Mouse (Mus musculus): ENCODE data around the gene Numb. TPM values are rescaled to one million over a fixed set of nuclear protein-coding genes. Genes with fewer than 3 reads are reported as not detected.
A peak's percentile ranks its signal among the peaks of the same experiment; 100 is the strongest.

Numb gene
- total and polyA plus RNA-seq, 3 experiments: 34.4 to 65.8 (median 58.1) TPM

DNA sequence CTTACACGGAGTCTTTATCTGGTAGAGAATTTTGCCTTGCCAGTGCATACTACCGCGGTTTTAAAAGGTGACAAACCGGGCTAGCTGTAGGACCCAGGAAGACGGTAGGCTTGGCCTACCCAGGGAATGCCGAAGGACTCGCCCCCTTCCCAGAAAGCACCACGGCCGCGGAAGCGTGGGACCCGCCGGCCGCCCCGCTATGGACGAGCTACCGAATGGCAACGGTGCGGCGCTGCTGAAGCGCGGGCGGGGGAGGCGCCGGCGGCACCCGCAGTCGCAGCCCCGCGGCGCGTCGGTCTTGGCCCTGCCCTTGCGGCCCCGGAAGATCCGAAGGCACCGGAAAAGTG is 28.7 kb upstream of the Numb start, which contains the start of gene Riox1:
Gene Riox1, plus strand, starts transcription at position 116 of the 347 bp plus-strand sequence.
- Histone ChIP-seq H3K27me3 (ENCODE audit: insufficient read depth, low read length) (no peaks in the 10 kb centered on the region), H3K4me1 (ENCODE audit: insufficient read depth, low read depth, low read length) (peaks cover 74% of the 10 kb centered on the region), H3K4me3 (ENCODE audit: low read depth, low read length) (peak within 1 kb of the TSS; percentile 87), H3K36me3 (replicated peaks) (peaks cover 37% of the 10 kb centered on the region), H3K9me3 (replicated peaks) (peaks cover 3% of the 10 kb centered on the region)
- TF ChIP-seq GATA1 (IDR thresholded peaks at IDR 0.05; ENCODE audit: borderline replicate concordance, low read length) (no peak), POLR2AphosphoS5 (IDR thresholded peaks at IDR 0.05; ENCODE audit: insufficient replicate concordance, low read depth, low read length) (no peak), TAL1 (conservative IDR thresholded peaks at IDR 0.05; ENCODE audit: low read depth, low read length) (no peak), GATA2 (IDR thresholded peaks at IDR 0.05; ENCODE audit: borderline replicate concordance, low read depth, low read length) (no peak), CTCF (IDR thresholded peaks at IDR 0.05; ENCODE audit: low read depth, low read length) (no peak)
- DNase-seq (ENCODE audit: low spot score) (peak; percentile 99), ATAC-seq (ENCODE audit: extremely low read depth, insufficient number of reproducible peaks, low FRiP score, poor library complexity, severe bottlenecking) (peak; percentile 62)

DNA sequence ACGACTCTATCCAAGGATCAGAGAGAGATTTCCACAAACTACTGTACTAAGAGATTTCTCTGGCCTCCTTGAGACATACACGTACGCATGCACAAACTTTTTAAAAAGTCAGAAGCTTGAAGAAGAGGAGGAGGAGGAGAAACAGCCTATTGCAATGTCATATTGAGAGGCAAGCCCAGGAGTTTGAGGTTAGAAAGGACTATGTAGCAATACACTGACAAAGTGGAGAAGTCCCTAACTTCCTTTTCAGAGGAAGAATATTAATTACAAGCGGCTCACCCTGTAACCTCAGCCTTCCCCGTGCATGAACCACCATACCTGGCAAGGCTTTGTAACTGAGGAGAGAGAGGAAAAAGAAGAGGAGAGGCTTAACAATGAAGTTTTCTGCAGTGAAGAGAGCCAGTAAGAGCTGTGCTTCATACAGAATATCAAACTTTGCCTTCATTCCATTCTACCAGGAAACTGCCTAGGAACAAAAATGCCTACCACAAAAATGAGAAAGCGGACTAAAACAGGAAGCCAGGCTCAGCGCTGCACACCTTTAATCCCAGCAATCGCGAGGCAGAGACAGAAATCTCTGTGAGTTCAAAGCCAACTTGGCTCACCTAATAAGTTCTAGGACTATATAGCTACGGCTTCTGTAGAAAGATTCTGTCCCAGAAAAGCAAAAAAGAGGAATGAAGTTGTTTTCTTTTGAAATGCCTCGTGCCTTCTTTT is 28.2 kb upstream of the Numb start:
- no peak for TF ChIP-seq TAL1 (conservative IDR thresholded peaks at IDR 0.05; ENCODE audit: low read depth, low read length)
- no peak for TF ChIP-seq GATA2 (IDR thresholded peaks at IDR 0.05; ENCODE audit: borderline replicate concordance, low read depth, low read length)
- TF ChIP-seq CTCF (IDR thresholded peaks at IDR 0.05; ENCODE audit: low read depth, low read length): no peak
- no peak for TF ChIP-seq POLR2AphosphoS5 (IDR thresholded peaks at IDR 0.05; ENCODE audit: insufficient replicate concordance, low read depth, low read length)
- TF ChIP-seq GATA1 (IDR thresholded peaks at IDR 0.05; ENCODE audit: borderline replicate concordance, low read length): no peak
- Histone ChIP-seq H3K27me3 (ENCODE audit: insufficient read depth, low read length) (no peaks in the 10 kb centered on the region), H3K4me1 (ENCODE audit: insufficient read depth, low read depth, low read length) (peaks cover 68% of the 10 kb centered on the region), H3K36me3 (replicated peaks) (peaks cover 32% of the 10 kb centered on the region), H3K4me3 (ENCODE audit: low read depth, low read length) (peak overlapping the region; percentile 87), H3K9me3 (replicated peaks) (peaks cover 3% of the 10 kb centered on the region)
- ATAC-seq (ENCODE audit: extremely low read depth, insufficient number of reproducible peaks, low FRiP score, poor library complexity, severe bottlenecking) (no peak), DNase-seq (ENCODE audit: low spot score) (no peak)

DNA sequence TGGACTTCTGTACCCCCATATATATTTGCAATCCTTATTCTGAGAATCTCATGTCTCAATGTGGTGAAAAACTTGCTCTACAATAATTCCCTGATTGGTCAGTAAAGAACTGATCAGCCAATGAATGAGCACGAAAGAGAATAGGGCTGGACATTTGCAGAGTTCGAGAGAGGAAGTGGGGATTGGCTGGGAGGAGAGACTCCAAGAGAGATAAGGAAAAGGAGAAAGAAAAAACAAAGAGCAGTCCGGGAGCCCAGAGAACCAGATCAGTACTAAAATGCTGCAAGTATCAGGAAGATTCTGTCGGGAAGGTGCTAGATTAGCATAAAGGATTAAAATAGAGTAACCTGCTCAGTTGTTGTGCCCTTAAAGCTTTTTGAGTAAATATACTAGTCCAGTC is 27.3 kb upstream of the Numb start:
- Histone ChIP-seq H3K36me3 (replicated peaks) (peaks cover 28% of the 10 kb centered on the region), H3K27me3 (ENCODE audit: insufficient read depth, low read length) (no peaks in the 10 kb centered on the region), H3K9me3 (replicated peaks) (peaks cover 3% of the 10 kb centered on the region), H3K4me1 (ENCODE audit: insufficient read depth, low read depth, low read length) (peaks cover 61% of the 10 kb centered on the region), H3K4me3 (ENCODE audit: low read depth, low read length) (peak overlapping the region; percentile 87; the same call in 1 of the 2 replicates)
- TF ChIP-seq CTCF (IDR thresholded peaks at IDR 0.05; ENCODE audit: low read depth, low read length): no peak
- no peak for TF ChIP-seq POLR2AphosphoS5 (IDR thresholded peaks at IDR 0.05; ENCODE audit: insufficient replicate concordance, low read depth, low read length)
- no peak for TF ChIP-seq GATA1 (IDR thresholded peaks at IDR 0.05; ENCODE audit: borderline replicate concordance, low read length)
- no peak for TF ChIP-seq GATA2 (IDR thresholded peaks at IDR 0.05; ENCODE audit: borderline replicate concordance, low read depth, low read length)
- TF ChIP-seq TAL1 (conservative IDR thresholded peaks at IDR 0.05; ENCODE audit: low read depth, low read length): no peak
- ATAC-seq (ENCODE audit: extremely low read depth, insufficient number of reproducible peaks, low FRiP score, poor library complexity, severe bottlenecking) (peak; percentile 72), DNase-seq (ENCODE audit: low spot score) (peak; percentile 88)

DNA sequence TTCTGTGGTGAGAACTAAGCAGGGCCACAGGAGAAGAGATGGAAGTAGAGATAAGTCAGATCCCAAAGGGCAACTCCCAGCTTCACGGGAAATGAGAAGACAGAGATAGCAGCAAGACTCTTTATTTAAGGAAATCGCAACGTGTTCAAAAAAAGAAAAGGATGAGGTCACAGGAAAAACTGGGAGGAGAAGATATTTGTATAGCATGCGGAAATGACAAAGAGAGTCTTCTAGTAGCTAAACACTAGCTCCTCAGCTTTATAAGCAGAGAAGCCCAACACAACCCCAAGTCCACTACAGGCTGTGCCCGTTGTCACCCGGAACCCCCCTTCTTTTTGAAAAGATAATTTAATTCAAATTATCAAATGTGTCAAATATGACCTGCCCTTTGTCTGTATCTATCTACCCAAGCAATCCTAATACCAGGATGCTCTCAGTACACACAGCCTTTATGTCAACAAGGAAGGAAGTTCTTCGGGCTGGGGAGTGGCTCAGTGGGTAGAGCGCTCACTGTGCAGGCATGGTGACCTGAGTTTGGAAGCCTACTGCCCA is 25.6 kb upstream of the Numb start:
- Histone ChIP-seq H3K4me1 (ENCODE audit: insufficient read depth, low read depth, low read length) (peaks cover 57% of the 10 kb centered on the region), H3K4me3 (ENCODE audit: low read depth, low read length) (no peak overlapping the region), H3K9me3 (replicated peaks) (peaks cover 3% of the 10 kb centered on the region), H3K27me3 (ENCODE audit: insufficient read depth, low read length) (no peaks in the 10 kb centered on the region), H3K36me3 (replicated peaks) (peaks cover 12% of the 10 kb centered on the region)
- DNase-seq (ENCODE audit: low spot score): no peak
- TF ChIP-seq CTCF (IDR thresholded peaks at IDR 0.05; ENCODE audit: low read depth, low read length) (no peak), TAL1 (conservative IDR thresholded peaks at IDR 0.05; ENCODE audit: low read depth, low read length) (no peak), GATA2 (IDR thresholded peaks at IDR 0.05; ENCODE audit: borderline replicate concordance, low read depth, low read length) (no peak), GATA1 (IDR thresholded peaks at IDR 0.05; ENCODE audit: borderline replicate concordance, low read length) (no peak), POLR2AphosphoS5 (IDR thresholded peaks at IDR 0.05; ENCODE audit: insufficient replicate concordance, low read depth, low read length) (no peak)
- ATAC-seq (ENCODE audit: extremely low read depth, insufficient number of reproducible peaks, low FRiP score, poor library complexity, severe bottlenecking): no peak

DNA sequence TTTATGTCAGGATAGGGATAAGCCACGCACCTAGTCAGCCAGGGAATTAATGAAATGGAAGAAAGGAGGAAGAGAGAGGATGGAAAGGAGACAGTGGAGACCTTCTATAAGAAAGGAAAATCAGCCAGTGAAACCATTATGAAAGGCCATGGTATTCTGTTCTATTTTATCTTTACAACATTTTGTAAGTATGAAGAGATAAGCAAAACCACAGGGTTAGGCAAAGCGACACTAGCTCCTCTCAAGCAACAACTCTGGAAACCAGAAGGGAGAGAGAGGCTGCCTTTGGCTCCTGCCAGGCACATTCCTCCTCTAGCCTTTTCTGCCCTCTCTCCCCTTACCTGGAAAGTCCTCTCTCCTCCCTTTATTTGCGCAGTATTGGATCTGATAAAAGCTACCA is 20.2 kb upstream of the Numb start:
- TF ChIP-seq GATA1 (IDR thresholded peaks at IDR 0.05; ENCODE audit: borderline replicate concordance, low read length) (no peak), TAL1 (conservative IDR thresholded peaks at IDR 0.05; ENCODE audit: low read depth, low read length) (no peak), GATA2 (IDR thresholded peaks at IDR 0.05; ENCODE audit: borderline replicate concordance, low read depth, low read length) (no peak), CTCF (IDR thresholded peaks at IDR 0.05; ENCODE audit: low read depth, low read length) (no peak), POLR2AphosphoS5 (IDR thresholded peaks at IDR 0.05; ENCODE audit: insufficient replicate concordance, low read depth, low read length) (no peak)
- DNase-seq (ENCODE audit: low spot score) (peak; percentile 43), ATAC-seq (ENCODE audit: extremely low read depth, insufficient number of reproducible peaks, low FRiP score, poor library complexity, severe bottlenecking) (peak; percentile 48; the same call in 1 of the 2 replicates)
- no peaks in the 10 kb centered on the region for H3K36me3 ChIP-seq (replicated peaks)
- H3K27me3 ChIP-seq (ENCODE audit: insufficient read depth, low read length): peaks cover 2% of the 10 kb centered on the region; the same call in 1 of the 2 replicates
- H3K4me3 ChIP-seq (ENCODE audit: low read depth, low read length): peak overlapping the region; percentile 33; the same call in 1 of the 2 replicates
- peaks cover 45% of the 10 kb centered on the region for H3K4me1 ChIP-seq (ENCODE audit: insufficient read depth, low read depth, low read length)
- H3K9me3 ChIP-seq (replicated peaks): peaks cover 3% of the 10 kb centered on the region

DNA sequence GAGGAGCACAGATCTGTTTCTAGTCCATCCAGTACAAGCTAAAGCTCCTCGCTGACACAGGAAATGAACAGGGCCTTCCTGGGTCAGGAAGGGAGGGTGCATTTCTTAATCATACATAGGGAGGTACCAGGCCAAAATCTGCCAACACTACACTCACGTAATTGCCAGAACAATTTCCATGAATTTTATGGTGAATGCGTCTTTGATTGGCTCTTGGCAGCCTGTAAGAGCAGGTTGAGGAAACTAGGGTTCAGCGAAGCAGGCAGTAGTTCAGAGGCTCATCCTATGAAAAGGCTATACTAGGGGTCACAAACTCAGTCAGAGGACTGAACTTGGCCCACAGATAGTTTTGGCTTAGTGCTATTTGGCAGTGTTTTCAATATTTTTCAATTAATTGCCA is 18.3 kb upstream of the Numb start:
- ATAC-seq (ENCODE audit: extremely low read depth, insufficient number of reproducible peaks, low FRiP score, poor library complexity, severe bottlenecking): no peak

More for the DNA sequence above, 18.3 kb upstream of the Numb start:
- Histone ChIP-seq H3K9me3 (replicated peaks) (no peaks in the 10 kb centered on the region), H3K4me1 (ENCODE audit: insufficient read depth, low read depth, low read length) (peaks cover 43% of the 10 kb centered on the region), H3K4me3 (ENCODE audit: low read depth, low read length) (no peak overlapping the region), H3K36me3 (replicated peaks) (no peaks in the 10 kb centered on the region), H3K27me3 (ENCODE audit: insufficient read depth, low read length) (peaks cover 2% of the 10 kb centered on the region; the same call in 1 of the 2 replicates)
- TF ChIP-seq TAL1 (conservative IDR thresholded peaks at IDR 0.05; ENCODE audit: low read depth, low read length): no peak
- TF ChIP-seq CTCF (IDR thresholded peaks at IDR 0.05; ENCODE audit: low read depth, low read length): no peak
- DNase-seq (ENCODE audit: low spot score): no peak
